Mouse (Mus musculus) lung, adult 2 months (tissue): ENCODE measurements around the gene Pacsin3. TPM values are rescaled to one million over a fixed set of nuclear protein-coding genes. Genes with fewer than 3 reads are reported as not detected.

Experiments used
- DNase-seq: peaks from one replicate; pipeline ENCODE4 v3.0.0; 2022
- H3K4me1 ChIP-seq: fragments of 200-500 bp; 2 replicates; pipeline ENCODE4 v1.6.1; 2011; ENCODE audit warnings: low read length; ENCODE audit not compliant: control insufficient read depth, insufficient read depth
- H3K4me3 ChIP-seq: fragments of 200-500 bp; replicated peaks from 2 replicates; pipeline ENCODE3; 2011; ENCODE audit warnings: low read depth, mild to moderate bottlenecking, control low read depth, low read length; ENCODE audit errors: extremely low read depth
- CTCF ChIP-seq: fragments of 200-500 bp; IDR thresholded peaks from 2 replicates; pipeline ENCODE4 v1.5.1; 2011; ENCODE audit warnings: mild to moderate bottlenecking, low read length, control low read depth; ENCODE audit not compliant: insufficient read depth
- POLR2A ChIP-seq: fragments of 200-500 bp; IDR thresholded peaks from 2 replicates; pipeline ENCODE4 v1.6.1; 2011; ENCODE audit warnings: low read depth, mild to moderate bottlenecking, control low read depth, low read length, borderline replicate concordance; ENCODE audit errors: extremely low read depth
- WGBS: fragments of 180-500 bp; shearing (Covaris S2); methylation state at CpG from one replicate; pipeline ENCODE4 v1.1.7; 2018; 5-methylcytosine and 5-hydroxymethylcytosine counted together
- polyA plus RNA-seq: library from polyadenylated mRNA; depleted of rRNA; stranded (reverse); fragments of >200 nt; gene quantifications from 2 replicates; pipeline ENCODE4 v1.2.3, GENCODE M21; 2012

Pacsin3 gene
- polyA plus RNA-seq, 1 experiment: 55.1 TPM

DNA sequence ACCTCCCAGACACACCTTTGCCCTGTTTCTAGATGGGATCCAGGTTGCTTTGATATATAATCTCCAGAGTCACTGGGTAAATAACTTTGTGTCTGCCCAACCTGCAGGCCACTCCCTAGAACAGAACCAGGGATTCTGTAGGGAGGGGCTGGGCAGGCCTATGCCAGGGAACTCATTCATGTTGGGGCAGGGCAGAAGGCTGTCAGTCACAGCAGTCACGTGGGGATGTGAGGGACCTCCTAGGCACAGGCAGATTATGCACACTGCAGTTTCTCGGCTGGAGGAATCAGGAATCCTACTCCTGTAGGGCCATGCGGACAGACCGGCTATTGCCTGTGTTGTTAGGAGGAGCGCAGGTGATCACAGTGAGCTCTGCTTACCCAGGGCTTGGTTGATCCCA, 25.6 kb downstream of the Pacsin3 start:
- no peak for DNase-seq
- no peak overlapping the region for H3K4me3 ChIP-seq
- TF ChIP-seq POLR2A (no peak), CTCF (no peak)
- no peaks in the 10 kb centered on the region for H3K4me1 ChIP-seq
- 62% methylated on average over 5 of the region's 5 CpGs for WGBS

- 65% methylated on average over 3 of the region's 3 CpGs for WGBS
- no peak for DNase-seq
- no peak overlapping the region for H3K4me3 ChIP-seq
- TF ChIP-seq CTCF (no peak), POLR2A (no peak)
- no peaks in the 10 kb centered on the region for H3K4me1 ChIP-seq
Measured at GRCm38 (mm10) chr2:91283972-91284371, 28.2 kb downstream of the Pacsin3 start.

DNA sequence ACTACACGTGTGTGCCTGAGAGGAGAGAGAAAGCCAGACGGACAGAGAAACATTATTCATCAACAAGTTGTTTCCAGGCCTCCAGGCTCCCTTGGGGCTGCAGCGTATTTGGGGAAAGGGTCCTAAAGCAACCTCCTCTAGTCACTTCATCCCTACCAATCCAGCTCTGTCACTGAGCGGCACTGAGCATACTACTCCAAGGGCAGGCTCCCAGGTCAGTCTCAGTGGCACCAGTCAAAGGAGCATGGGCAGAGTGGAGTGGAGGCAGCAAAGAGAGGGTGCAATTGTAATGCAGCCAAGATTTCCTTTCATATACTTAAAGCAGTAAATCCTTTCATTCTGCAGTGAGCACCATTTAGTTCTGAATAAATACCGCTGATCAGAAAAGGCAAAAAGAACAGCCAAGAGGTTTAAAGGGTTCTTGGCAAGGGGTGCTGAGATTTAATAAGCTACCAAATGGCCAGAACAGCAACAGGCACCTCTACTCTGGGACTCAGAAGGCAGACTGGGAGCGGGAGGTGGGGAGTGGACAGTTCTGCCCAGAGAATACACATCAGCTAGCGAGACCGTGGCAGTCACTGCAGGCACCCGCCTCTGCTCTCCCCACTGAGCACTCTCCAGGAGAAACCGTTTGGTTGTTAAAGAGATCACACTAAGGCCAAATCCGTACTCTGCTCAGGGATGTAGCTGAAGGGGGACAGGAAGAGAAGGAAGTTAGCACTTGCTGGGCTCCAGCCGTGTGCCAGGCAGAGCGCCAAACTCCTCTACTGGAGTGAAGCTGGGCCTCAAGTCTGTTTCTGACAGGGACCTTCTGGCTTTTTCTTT, 28.8 kb downstream of the Pacsin3 start:
- Histone ChIP-seq H3K4me1 (no peaks in the 10 kb centered on the region), H3K4me3 (no peak overlapping the region)
- no peak for DNase-seq
- WGBS: 49% methylated on average over 13 of the region's 13 CpGs
- TF ChIP-seq CTCF (no peak), POLR2A (no peak)

DNA sequence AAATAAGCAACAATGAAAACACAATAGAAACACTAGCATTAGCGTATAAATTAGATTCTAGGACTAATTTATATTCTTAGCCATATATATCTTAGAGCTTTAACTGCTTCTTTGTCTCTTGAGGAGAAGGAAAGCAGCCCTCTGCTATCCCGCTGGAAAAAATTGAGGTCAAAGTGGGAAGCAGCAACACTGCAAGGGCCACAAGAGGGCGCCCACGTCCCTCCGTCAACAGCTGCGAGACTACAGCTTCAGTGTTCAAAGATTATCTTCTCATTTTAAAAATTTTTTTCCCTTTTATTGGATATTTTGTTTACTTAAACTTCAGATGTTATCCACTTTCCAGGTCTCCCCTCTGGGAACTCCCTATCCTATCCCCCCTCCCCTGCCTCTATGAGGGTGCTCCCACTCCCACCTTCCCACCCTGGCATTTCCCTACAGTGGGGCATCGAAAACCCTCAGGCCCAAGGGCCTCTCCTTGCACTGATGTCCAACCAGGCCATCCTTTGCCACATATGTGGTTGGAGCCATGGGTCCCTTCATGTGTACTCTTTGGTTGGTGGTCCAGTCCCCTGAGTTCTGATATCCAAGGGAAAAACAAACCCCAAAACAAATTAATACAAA, 30.2 kb downstream of the Pacsin3 start:
- peak; percentile 94 for TF ChIP-seq CTCF
- no peak for TF ChIP-seq POLR2A
- peak; percentile 78 for DNase-seq
- Histone ChIP-seq H3K4me3 (no peak overlapping the region), H3K4me1 (no peaks in the 10 kb centered on the region)
- WGBS: 17% methylated on average over 7 of the region's 7 CpGs

- Histone ChIP-seq H3K4me1 (0 out of 2 replicates have a peak, but pooled peaks cover 2% of the 10 kb centered on the region), H3K4me3 (no peak overlapping the region)
- no peak for DNase-seq
- TF ChIP-seq POLR2A (no peak), CTCF (no peak)
- 60% methylated on average over 6 of the region's 6 CpGs for WGBS
Measured at GRCm38 (mm10) chr2:91287563-91287962, 31.8 kb downstream of the Pacsin3 start.

DNA sequence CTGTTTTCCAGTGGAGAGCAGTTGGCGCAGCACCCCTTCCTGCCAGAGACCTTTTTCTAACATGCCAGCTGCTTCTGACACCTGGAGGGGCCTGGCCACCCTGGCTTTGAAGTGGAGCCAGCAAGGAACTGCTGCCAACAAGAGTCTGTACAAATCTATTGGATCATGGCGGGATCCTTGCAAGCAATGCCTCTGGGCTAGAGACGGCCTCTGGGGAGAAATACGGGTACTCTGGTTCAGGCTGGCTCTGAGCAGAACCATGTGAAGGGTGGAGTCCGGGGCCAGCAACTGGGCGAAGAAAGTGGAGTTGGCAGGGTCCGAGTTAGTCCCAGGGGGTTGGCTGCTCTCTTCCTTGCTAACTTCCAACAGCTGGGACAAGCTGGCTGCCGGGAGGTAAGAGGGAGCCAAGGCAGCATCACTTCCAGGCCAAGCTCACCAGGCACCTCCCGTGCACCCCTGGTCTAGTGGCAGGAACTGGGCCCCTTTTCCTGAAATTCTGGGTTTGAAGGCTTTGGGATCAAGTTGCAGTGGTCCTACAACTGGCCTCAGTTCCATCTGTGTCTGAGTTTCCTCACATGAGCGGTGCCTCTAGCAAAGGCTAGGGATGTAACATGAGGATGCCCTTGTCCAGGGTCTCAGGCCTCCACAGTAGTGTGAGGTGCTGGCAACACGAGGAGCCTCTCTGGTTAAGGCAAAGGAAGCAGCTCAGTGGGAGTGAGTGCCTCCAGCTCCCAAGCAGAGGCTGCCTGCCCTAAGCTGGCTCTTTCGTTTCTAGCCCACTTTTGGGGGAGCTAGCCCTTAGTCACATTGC, 35.6 kb downstream of the Pacsin3 start:
- H3K4me3 ChIP-seq: no peak overlapping the region
- no peak for TF ChIP-seq CTCF
- TF ChIP-seq POLR2A: no peak
- 0 out of 2 replicates have a peak, but pooled peaks cover 2% of the 10 kb centered on the region for H3K4me1 ChIP-seq
- DNase-seq: no peak
- WGBS: 61% methylated on average over 12 of the region's 12 CpGs

GRCm38 (mm10) chr2:91294226-91294625, 38.5 kb downstream of the Pacsin3 start:
- Histone ChIP-seq H3K4me1 (0 out of 2 replicates have a peak, but pooled peaks cover 2% of the 10 kb centered on the region), H3K4me3 (no peak overlapping the region)
- TF ChIP-seq CTCF (no peak), POLR2A (no peak)
- DNase-seq: no peak
- 88% methylated on average over 3 of the region's 3 CpGs for WGBS

- DNase-seq: no peak
- H3K4me1 ChIP-seq: 0 out of 2 replicates have a peak, but pooled peaks cover 2% of the 10 kb centered on the region
- 92% methylated on average over 5 of the region's 5 CpGs for WGBS
- no peak overlapping the region for H3K4me3 ChIP-seq
- TF ChIP-seq CTCF (no peak), POLR2A (no peak)
Measured at GRCm38 (mm10) chr2:91295895-91296294, 40.1 kb downstream of the Pacsin3 start.

GRCm38 (mm10) chr2:91299156-91299555, 43.4 kb downstream of the Pacsin3 start:
- WGBS: 65% methylated on average over 3 of the region's 3 CpGs
- DNase-seq: no peak
- no peak for TF ChIP-seq POLR2A
- TF ChIP-seq CTCF: no peak
- Histone ChIP-seq H3K4me1 (no peaks in the 10 kb centered on the region), H3K4me3 (no peak overlapping the region)
